Mouse (Mus musculus) intestine, postnatal 0 days (tissue): ENCODE data around the gene Men1. TPM values are rescaled to one million over a fixed set of nuclear protein-coding genes. Genes with fewer than 3 reads are reported as not detected.

Source experiments
- ATAC-seq: fragments of 200-750 bp; cut with Nextera tagmentation; 2 replicates; pipeline ENCODE4 v1.8.0; 2017; ENCODE audit warnings: mild to moderate bottlenecking, moderate TSS enrichment, moderate library complexity
- H3K27ac ChIP-seq: fragments of 300-500 bp; sonication (generic); 2 replicates; pipeline ENCODE4 v1.5.1; 2014; ENCODE audit warnings: mild to moderate bottlenecking, low read depth, low read length, moderate library complexity
- H3K27me3 ChIP-seq: fragments of 300-500 bp; sonication (generic); replicated peaks from 2 replicates; pipeline ENCODE4 v1.6.1; 2014; ENCODE audit warnings: low read length, mixed read lengths; ENCODE audit not compliant: control insufficient read depth, insufficient read depth
- H3K36me3 ChIP-seq: fragments of 300-500 bp; sonication (generic); 2 replicates; pipeline ENCODE4 v1.6.1; 2014; ENCODE audit warnings: mild to moderate bottlenecking, moderate library complexity; ENCODE audit not compliant: control insufficient read depth, insufficient read depth
- H3K4me1 ChIP-seq: fragments of 300-500 bp; sonication (generic); replicated peaks from 2 replicates; pipeline ENCODE4 v1.6.1; 2014; ENCODE audit warnings: antibody characterized with exemption, low read length, mixed read lengths; ENCODE audit not compliant: control insufficient read depth, insufficient read depth
- H3K4me2 ChIP-seq: fragments of 300-500 bp; sonication (generic); replicated peaks from 2 replicates; pipeline ENCODE4 v1.6.1; 2014; ENCODE audit warnings: low read depth, mild to moderate bottlenecking, moderate library complexity
- H3K4me3 ChIP-seq: fragments of 300-500 bp; sonication (generic); 2 replicates; pipeline ENCODE4 v1.5.1; 2014; ENCODE audit warnings: low read depth, low read length
- H3K9ac ChIP-seq: fragments of 300-500 bp; sonication (generic); 2 replicates; pipeline ENCODE4 v1.6.1; 2014; ENCODE audit warnings: mild to moderate bottlenecking, low read depth, low read length
- H3K9me3 ChIP-seq: fragments of 300-500 bp; sonication (generic); 2 replicates; pipeline ENCODE4 v1.6.1; 2016; ENCODE audit warnings: mixed run types; ENCODE audit not compliant: control insufficient read depth
- CTCF ChIP-seq: sonication (generic); IDR thresholded peaks from 2 replicates; pipeline ENCODE4 v1.5.1; 2016; ENCODE audit warnings: low read depth, mild to moderate bottlenecking, control low read depth, antibody characterized with exemption, moderate library complexity
- WGBS: fragments of 180-500 bp; shearing (Covaris S2); extraction: QIAGEN DNeasy Blood & Tissue Kit; methylation state at CpG from one replicate; pipeline ENCODE4 v1.1.7; 2014; 5-methylcytosine and 5-hydroxymethylcytosine counted together
- polyA plus RNA-seq: library from polyadenylated mRNA; unstranded; fragments of >200 nt; fragmentation: Nextera tagmentation; extraction: Ambion mirVana; gene quantifications from 2 replicates; pipeline ENCODE4 v1.2.1, GENCODE M21; 2015

The Men1 gene
- polyA plus RNA-seq, 1 experiment from 2014 or later: 17.1 TPM

- TF ChIP-seq CTCF: no peak
- 91% methylated on average over 37 of the region's 42 CpGs for WGBS
- peaks cover 86% of the 10 kb centered on the region for H3K36me3 ChIP-seq
Measured at GRCm38 (mm10) chr19:6375423-6376254, 40.9 kb downstream of the Men1 start.

GRCm38 (mm10) chr19:6376255-6376564 is 41.4 kb downstream of the Men1 start:
- Histone ChIP-seq H3K9ac (no peak overlapping the region), H3K27me3 (no peaks in the 10 kb centered on the region), H3K4me2 (no peak overlapping the region), H3K27ac (no peak overlapping the region), H3K9me3 (no peaks in the 10 kb centered on the region), H3K4me3 (no peak overlapping the region), H3K4me1 (no peaks in the 10 kb centered on the region), H3K36me3 (peaks cover 80% of the 10 kb centered on the region)
- 72% methylated on average over 14 of the region's 14 CpGs for WGBS
- peak; percentile 80 for TF ChIP-seq CTCF
- ATAC-seq: 0 out of 2 replicates have a peak, but pooled peaks have one; percentile 17

More at GRCm38 (mm10) chr19:6375423-6376254, 40.9 kb downstream of the Men1 start:
- ATAC-seq: no peak
- no peaks in the 10 kb centered on the region for H3K4me1 ChIP-seq
- H3K4me2 ChIP-seq: no peak overlapping the region
- no peaks in the 10 kb centered on the region for H3K9me3 ChIP-seq
- H3K27me3 ChIP-seq: no peaks in the 10 kb centered on the region
- H3K9ac ChIP-seq: no peak overlapping the region
- H3K27ac ChIP-seq: no peak overlapping the region; the same call in 1 of the 2 replicates
- no peak overlapping the region for H3K4me3 ChIP-seq

- no peak for TF ChIP-seq CTCF
- Histone ChIP-seq H3K4me3 (no peak overlapping the region), H3K9me3 (no peaks in the 10 kb centered on the region), H3K36me3 (peaks cover 76% of the 10 kb centered on the region), H3K4me2 (no peak overlapping the region), H3K9ac (no peak overlapping the region), H3K4me1 (no peaks in the 10 kb centered on the region), H3K27ac (no peak overlapping the region), H3K27me3 (no peaks in the 10 kb centered on the region)
- no peak for ATAC-seq
- 69% methylated on average over 2 of the region's 2 CpGs for WGBS
Measured at GRCm38 (mm10) chr19:6376643-6377042, 41.9 kb downstream of the Men1 start.

- no peak overlapping the region for H3K4me3 ChIP-seq
- H3K27ac ChIP-seq: no peak overlapping the region; the same call in 1 of the 2 replicates
- H3K36me3 ChIP-seq: peaks cover 68% of the 10 kb centered on the region
- no peak overlapping the region for H3K9ac ChIP-seq
- H3K27me3 ChIP-seq: no peaks in the 10 kb centered on the region
- H3K4me1 ChIP-seq: no peaks in the 10 kb centered on the region
- H3K9me3 ChIP-seq: no peaks in the 10 kb centered on the region
- H3K4me2 ChIP-seq: no peak overlapping the region
- WGBS: 79% methylated on average over 11 of the region's 11 CpGs
- no peak for TF ChIP-seq CTCF
- ATAC-seq: no peak
Measured at GRCm38 (mm10) chr19:6377327-6378040, 42.7 kb downstream of the Men1 start.

GRCm38 (mm10) chr19:6380411-6381166 is 45.8 kb downstream of the Men1 start:
- 88% methylated on average over 9 of the region's 9 CpGs for WGBS
- no peak overlapping the region for H3K4me3 ChIP-seq
- H3K27me3 ChIP-seq: no peaks in the 10 kb centered on the region
- no peak overlapping the region for H3K9ac ChIP-seq
- no peaks in the 10 kb centered on the region for H3K9me3 ChIP-seq
- TF ChIP-seq CTCF: no peak
- H3K36me3 ChIP-seq: peaks cover 39% of the 10 kb centered on the region
- H3K27ac ChIP-seq: no peak overlapping the region
- no peak overlapping the region for H3K4me2 ChIP-seq
- H3K4me1 ChIP-seq: no peaks in the 10 kb centered on the region; the same call in 1 of the 2 replicates
- no peak for ATAC-seq

- H3K4me1 ChIP-seq: no peaks in the 10 kb centered on the region; the same call in 1 of the 2 replicates
- no peak overlapping the region for H3K4me3 ChIP-seq
- no peaks in the 10 kb centered on the region for H3K27me3 ChIP-seq
- TF ChIP-seq CTCF: no peak
- 95% methylated on average over 5 of the region's 5 CpGs for WGBS
- H3K9me3 ChIP-seq: no peaks in the 10 kb centered on the region
- H3K4me2 ChIP-seq: no peak overlapping the region
- H3K27ac ChIP-seq: no peak overlapping the region
- no peak for ATAC-seq
- H3K9ac ChIP-seq: no peak overlapping the region
- H3K36me3 ChIP-seq: peaks cover 32% of the 10 kb centered on the region
Measured at GRCm38 (mm10) chr19:6381238-6381637, 46.5 kb downstream of the Men1 start.
